Mouse (Mus musculus): ENCODE results near the gene Dlgap4. TPM values are rescaled to one million over a fixed set of nuclear protein-coding genes. Genes with fewer than 3 reads are reported as not detected.
"Not testable (repeated sequence)": the region's sequence is repeated elsewhere in the genome, so short reads cannot be mapped to it uniquely, and the experiment has no call there.

The Dlgap4 gene
- polyA plus RNA-seq, 1 experiment from 2014 or later: 162 TPM

- Histone ChIP-seq H3K9me3 (ENCODE audit: control insufficient read depth, low read length) (no peaks in the 10 kb centered on the region), H3K27me3 (ENCODE audit: control insufficient read depth, insufficient read depth, low read length) (no peaks in the 10 kb centered on the region), H3K4me1 (replicated peaks; ENCODE audit: control insufficient read depth, insufficient read depth, low read length) (no peaks in the 10 kb centered on the region), H3K9ac (ENCODE audit: low read depth, low read length) (no peak overlapping the region), H3K4me3 (ENCODE audit: low read depth, low read length) (no peak overlapping the region), H3K4me2 (replicated peaks; ENCODE audit: low read depth, low read length) (no peak overlapping the region), H3K36me3 (ENCODE audit: control insufficient read depth, insufficient read depth, low read length) (no peaks in the 10 kb centered on the region), H3K27ac (ENCODE audit: low read depth, low read length) (no peak overlapping the region)
- no peak for ATAC-seq (ENCODE audit: low FRiP score)
- WGBS: 77% methylated on average over 7 of the region's 7 CpGs
- DNase-seq (ENCODE audit: low spot score): no peak
Measured at GRCm38 (mm10) chr2:156784016-156784585, 170.6 kb downstream of the Dlgap4 start.

DNA sequence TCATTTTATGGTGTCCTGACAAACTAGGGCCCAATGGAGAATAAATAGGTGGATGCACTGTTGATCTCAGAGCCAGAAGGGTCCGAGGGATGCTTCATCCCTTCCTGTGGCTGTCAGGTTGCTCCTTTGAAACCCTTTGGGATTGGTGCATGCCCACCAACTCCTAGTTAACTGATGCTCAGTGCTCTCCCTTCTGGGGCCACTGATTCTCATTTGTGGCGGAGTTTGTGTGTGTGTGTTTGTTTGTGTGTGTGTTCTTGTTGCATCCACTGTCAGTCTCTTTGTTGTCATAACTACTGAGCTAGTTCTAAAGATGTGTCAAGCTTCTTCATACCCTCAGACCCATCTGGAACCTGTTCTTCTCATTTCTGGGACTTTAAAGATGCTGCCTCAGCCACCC, 171.4 kb downstream of the Dlgap4 start:
- Histone ChIP-seq H3K36me3 (ENCODE audit: control insufficient read depth, insufficient read depth, low read length) (no peaks in the 10 kb centered on the region), H3K27me3 (ENCODE audit: control insufficient read depth, insufficient read depth, low read length) (no peaks in the 10 kb centered on the region), H3K4me1 (replicated peaks; ENCODE audit: control insufficient read depth, insufficient read depth, low read length) (no peaks in the 10 kb centered on the region), H3K4me2 (replicated peaks; ENCODE audit: low read depth, low read length) (no peak overlapping the region), H3K9ac (ENCODE audit: low read depth, low read length) (no peak overlapping the region), H3K4me3 (ENCODE audit: low read depth, low read length) (no peak overlapping the region), H3K9me3 (ENCODE audit: control insufficient read depth, low read length) (no peaks in the 10 kb centered on the region), H3K27ac (ENCODE audit: low read depth, low read length) (no peak overlapping the region)
- DNase-seq (ENCODE audit: low spot score) (no peak), ATAC-seq (ENCODE audit: low FRiP score) (no peak)
- WGBS: 86% methylated on average over 2 of the region's 2 CpGs

GRCm38 (mm10) chr2:156786369-156786768, 172.9 kb downstream of the Dlgap4 start:
- H3K4me2 ChIP-seq (replicated peaks; ENCODE audit: low read depth, low read length); H3K9ac ChIP-seq (ENCODE audit: low read depth, low read length); H3K27me3 ChIP-seq (ENCODE audit: control insufficient read depth, insufficient read depth, low read length); H3K4me3 ChIP-seq (ENCODE audit: low read depth, low read length); ATAC-seq (ENCODE audit: low FRiP score); H3K4me1 ChIP-seq (replicated peaks; ENCODE audit: control insufficient read depth, insufficient read depth, low read length); H3K27ac ChIP-seq (ENCODE audit: low read depth, low read length); DNase-seq (ENCODE audit: low spot score); H3K36me3 ChIP-seq (ENCODE audit: control insufficient read depth, insufficient read depth, low read length); H3K9me3 ChIP-seq (ENCODE audit: control insufficient read depth, low read length): not testable (repeated sequence)

GRCm38 (mm10) chr2:156787090-156787775, 173.7 kb downstream of the Dlgap4 start:
- no peak for DNase-seq (ENCODE audit: low spot score)
- Histone ChIP-seq H3K4me2 (replicated peaks; ENCODE audit: low read depth, low read length) (no peak overlapping the region), H3K27ac (ENCODE audit: low read depth, low read length) (no peak overlapping the region), H3K4me3 (ENCODE audit: low read depth, low read length) (no peak overlapping the region), H3K27me3 (ENCODE audit: control insufficient read depth, insufficient read depth, low read length) (no peaks in the 10 kb centered on the region), H3K4me1 (replicated peaks; ENCODE audit: control insufficient read depth, insufficient read depth, low read length) (no peaks in the 10 kb centered on the region), H3K9ac (ENCODE audit: low read depth, low read length) (no peak overlapping the region), H3K36me3 (ENCODE audit: control insufficient read depth, insufficient read depth, low read length) (no peaks in the 10 kb centered on the region), H3K9me3 (ENCODE audit: control insufficient read depth, low read length) (no peaks in the 10 kb centered on the region)
- no peak for ATAC-seq (ENCODE audit: low FRiP score)
- 85% methylated on average over 5 of the region's 5 CpGs for WGBS

GRCm38 (mm10) chr2:156787776-156788105, 174.2 kb downstream of the Dlgap4 start:
- Histone ChIP-seq H3K36me3 (ENCODE audit: control insufficient read depth, insufficient read depth, low read length) (no peaks in the 10 kb centered on the region), H3K4me2 (replicated peaks; ENCODE audit: low read depth, low read length) (no peak overlapping the region), H3K27me3 (ENCODE audit: control insufficient read depth, insufficient read depth, low read length) (no peaks in the 10 kb centered on the region), H3K27ac (ENCODE audit: low read depth, low read length) (no peak overlapping the region), H3K4me3 (ENCODE audit: low read depth, low read length) (no peak overlapping the region), H3K9ac (ENCODE audit: low read depth, low read length) (no peak overlapping the region), H3K4me1 (replicated peaks; ENCODE audit: control insufficient read depth, insufficient read depth, low read length) (no peaks in the 10 kb centered on the region), H3K9me3 (ENCODE audit: control insufficient read depth, low read length) (no peaks in the 10 kb centered on the region)
- DNase-seq (ENCODE audit: low spot score): no peak
- ATAC-seq (ENCODE audit: low FRiP score): no peak
- 48% methylated on average over 3 of the region's 3 CpGs for WGBS

DNA sequence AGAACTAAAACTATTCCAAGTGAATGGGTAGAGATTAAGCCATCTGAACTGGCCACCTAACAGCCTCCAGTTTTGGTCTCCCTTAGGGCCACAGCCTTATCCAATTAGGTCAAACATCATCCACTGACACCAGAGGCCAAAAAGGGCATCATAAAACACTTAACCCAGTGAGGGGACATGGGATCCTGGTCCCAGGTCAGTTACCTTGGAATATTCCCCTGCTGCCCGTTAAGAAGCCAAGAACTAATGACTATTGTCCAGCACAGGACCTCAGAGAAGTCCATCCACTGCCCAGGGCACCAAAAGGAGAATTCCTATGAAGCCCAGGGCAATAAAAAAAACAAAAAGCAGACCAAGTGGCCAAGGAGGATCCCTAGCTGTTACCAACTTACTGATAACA, 175.3 kb downstream of the Dlgap4 start:
- ATAC-seq (ENCODE audit: low FRiP score): no peak

GRCm38 (mm10) chr2:156798516-156798915, 185.0 kb downstream of the Dlgap4 start:
- no peaks in the 10 kb centered on the region for H3K9me3 ChIP-seq (ENCODE audit: control insufficient read depth, low read length)
- H3K9ac ChIP-seq (ENCODE audit: low read depth, low read length): no peak overlapping the region
- no peaks in the 10 kb centered on the region for H3K36me3 ChIP-seq (ENCODE audit: control insufficient read depth, insufficient read depth, low read length)
- WGBS: 98% methylated on average over 1 of the region's 1 CpGs
- DNase-seq (ENCODE audit: low spot score) (no peak), ATAC-seq (ENCODE audit: low FRiP score) (no peak)
- H3K4me2 ChIP-seq (replicated peaks; ENCODE audit: low read depth, low read length): no peak overlapping the region
- H3K27me3 ChIP-seq (ENCODE audit: control insufficient read depth, insufficient read depth, low read length): no peaks in the 10 kb centered on the region
- no peaks in the 10 kb centered on the region for H3K4me1 ChIP-seq (replicated peaks; ENCODE audit: control insufficient read depth, insufficient read depth, low read length)
- H3K27ac ChIP-seq (ENCODE audit: low read depth, low read length): no peak overlapping the region
- H3K4me3 ChIP-seq (ENCODE audit: low read depth, low read length): no peak overlapping the region

More for the DNA sequence above, 175.3 kb downstream of the Dlgap4 start:
- Histone ChIP-seq H3K4me1 (replicated peaks; ENCODE audit: control insufficient read depth, insufficient read depth, low read length) (no peaks in the 10 kb centered on the region), H3K9me3 (ENCODE audit: control insufficient read depth, low read length) (no peaks in the 10 kb centered on the region), H3K4me2 (replicated peaks; ENCODE audit: low read depth, low read length) (no peak overlapping the region), H3K27ac (ENCODE audit: low read depth, low read length) (no peak overlapping the region), H3K36me3 (ENCODE audit: control insufficient read depth, insufficient read depth, low read length) (no peaks in the 10 kb centered on the region), H3K9ac (ENCODE audit: low read depth, low read length) (no peak overlapping the region), H3K27me3 (ENCODE audit: control insufficient read depth, insufficient read depth, low read length) (no peaks in the 10 kb centered on the region), H3K4me3 (ENCODE audit: low read depth, low read length) (no peak overlapping the region)
- WGBS: 89% methylated on average over 1 of the region's 1 CpGs
- DNase-seq (ENCODE audit: low spot score): no peak

DNA sequence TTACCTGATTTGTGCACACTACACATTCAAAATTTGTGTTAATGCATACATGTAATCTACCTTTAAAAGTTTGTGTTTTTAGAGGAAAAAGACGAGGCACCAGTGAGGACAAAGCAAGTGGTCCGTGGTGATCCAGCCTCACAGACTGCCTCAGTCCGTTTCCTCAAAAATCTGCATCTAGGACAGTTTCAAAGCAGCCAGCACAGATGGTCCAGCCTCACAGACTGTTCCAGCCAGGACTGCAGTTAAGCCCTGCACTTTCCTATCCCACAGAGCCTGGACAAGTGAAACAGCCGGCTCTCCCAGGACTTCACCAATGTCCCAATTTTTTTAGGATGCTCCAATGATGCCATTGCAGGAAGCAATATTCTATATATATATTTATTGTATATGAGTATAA, 187.5 kb downstream of the Dlgap4 start:
- 76% methylated on average over 4 of the region's 4 CpGs for WGBS
- Histone ChIP-seq H3K4me1 (replicated peaks; ENCODE audit: control insufficient read depth, insufficient read depth, low read length) (no peaks in the 10 kb centered on the region), H3K9ac (ENCODE audit: low read depth, low read length) (no peak overlapping the region), H3K36me3 (ENCODE audit: control insufficient read depth, insufficient read depth, low read length) (no peaks in the 10 kb centered on the region), H3K4me3 (ENCODE audit: low read depth, low read length) (no peak overlapping the region), H3K27me3 (ENCODE audit: control insufficient read depth, insufficient read depth, low read length) (no peaks in the 10 kb centered on the region), H3K27ac (ENCODE audit: low read depth, low read length) (no peak overlapping the region), H3K4me2 (replicated peaks; ENCODE audit: low read depth, low read length) (no peak overlapping the region), H3K9me3 (ENCODE audit: control insufficient read depth, low read length) (no peaks in the 10 kb centered on the region)
- DNase-seq (ENCODE audit: low spot score) (no peak), ATAC-seq (ENCODE audit: low FRiP score) (no peak)

DNA sequence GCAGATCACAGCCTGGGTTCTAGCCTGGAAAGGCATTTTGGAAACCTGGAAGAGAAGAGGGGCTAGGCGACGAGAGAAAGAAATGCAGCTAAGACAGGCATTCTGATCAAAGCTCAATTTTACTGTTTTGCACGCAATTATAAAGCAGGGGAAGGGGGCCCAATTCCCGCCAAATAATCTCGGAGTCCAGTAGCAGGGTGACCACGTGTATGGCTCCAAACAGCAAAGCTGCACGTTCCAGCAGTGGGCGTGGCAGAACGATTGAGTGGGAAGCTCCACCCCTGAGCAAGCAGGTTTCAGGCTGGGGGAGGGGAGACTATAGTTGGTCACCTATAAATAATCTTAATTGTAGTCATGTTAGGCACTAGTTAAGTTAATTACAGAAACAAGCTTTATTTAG, 188.6 kb downstream of the Dlgap4 start:
- not testable (repeated sequence) for H3K27ac ChIP-seq (ENCODE audit: low read depth, low read length); ATAC-seq (ENCODE audit: low FRiP score); H3K36me3 ChIP-seq (ENCODE audit: control insufficient read depth, insufficient read depth, low read length); DNase-seq (ENCODE audit: low spot score); H3K4me3 ChIP-seq (ENCODE audit: low read depth, low read length); H3K4me1 ChIP-seq (replicated peaks; ENCODE audit: control insufficient read depth, insufficient read depth, low read length); H3K27me3 ChIP-seq (ENCODE audit: control insufficient read depth, insufficient read depth, low read length); H3K4me2 ChIP-seq (replicated peaks; ENCODE audit: low read depth, low read length); H3K9me3 ChIP-seq (ENCODE audit: control insufficient read depth, low read length); H3K9ac ChIP-seq (ENCODE audit: low read depth, low read length)
- 65% methylated on average over 9 of the region's 9 CpGs for WGBS
